Mouse (Mus musculus): Measurements from ENCODE around the gene Iqch.
"Not testable (repeated sequence)": the region's sequence is repeated elsewhere in the genome, so short reads cannot be mapped to it uniquely, and the experiment has no call there.

The Iqch gene

GRCm38 (mm10) chr9:63568314-63568713 lies 34.0 kb downstream of the Iqch start:
- no peak for DNase-seq (ENCODE audit: low read depth)

GRCm38 (mm10) chr9:63563436-63563835 lies 38.9 kb downstream of the Iqch start:
- no peak for DNase-seq (ENCODE audit: low read depth)

GRCm38 (mm10) chr9:63561931-63562330 lies 40.4 kb downstream of the Iqch start:
- DNase-seq (ENCODE audit: low read depth): no peak

- no peak for DNase-seq (ENCODE audit: low read depth)
Observed at GRCm38 (mm10) chr9:63556933-63557332, 45.4 kb downstream of the Iqch start.

GRCm38 (mm10) chr9:63556316-63556715 lies 46.0 kb downstream of the Iqch start:
- no peak for DNase-seq (ENCODE audit: low read depth)

GRCm38 (mm10) chr9:63555460-63555990 lies 46.8 kb downstream of the Iqch start:
- DNase-seq (ENCODE audit: low read depth): no peak

- no peak for DNase-seq (ENCODE audit: low read depth)
Observed at GRCm38 (mm10) chr9:63553628-63554027, 48.7 kb downstream of the Iqch start.

GRCm38 (mm10) chr9:63550701-63551100 lies 51.6 kb downstream of the Iqch start:
- not testable (repeated sequence) for DNase-seq (ENCODE audit: low read depth)

- no peak for DNase-seq (ENCODE audit: low read depth)
Observed at GRCm38 (mm10) chr9:63548966-63549365, 53.3 kb downstream of the Iqch start.

- no peak for DNase-seq (ENCODE audit: low read depth)
Observed at GRCm38 (mm10) chr9:63541926-63542325, 60.4 kb downstream of the Iqch start.

GRCm38 (mm10) chr9:63541301-63541700 lies 61.0 kb downstream of the Iqch start:
- DNase-seq (ENCODE audit: low read depth): no peak

- DNase-seq (ENCODE audit: low read depth): no peak
Observed at GRCm38 (mm10) chr9:63537489-63537888, 64.8 kb downstream of the Iqch start.

GRCm38 (mm10) chr9:63535042-63535441 lies 67.3 kb downstream of the Iqch start:
- no peak for DNase-seq (ENCODE audit: low read depth)

GRCm38 (mm10) chr9:63534371-63534780 lies 67.9 kb downstream of the Iqch start:
- DNase-seq (ENCODE audit: low read depth): no peak

- no peak for DNase-seq (ENCODE audit: low read depth)
Observed at GRCm38 (mm10) chr9:63532966-63533711, 69.2 kb downstream of the Iqch start.

GRCm38 (mm10) chr9:63523937-63524253 lies 78.4 kb downstream of the Iqch start:
- DNase-seq (ENCODE audit: low read depth): no peak

GRCm38 (mm10) chr9:63523251-63523936 lies 78.9 kb downstream of the Iqch start:
- no peak for DNase-seq (ENCODE audit: low read depth)

- no peak for DNase-seq (ENCODE audit: low read depth)
Observed at GRCm38 (mm10) chr9:63512851-63513250, 89.4 kb downstream of the Iqch start.

- no peak for DNase-seq (ENCODE audit: low read depth)
Observed at GRCm38 (mm10) chr9:63511034-63511433, 91.3 kb downstream of the Iqch start.

GRCm38 (mm10) chr9:63507110-63507509 lies 95.2 kb downstream of the Iqch start:
- no peak for DNase-seq (ENCODE audit: low read depth)

GRCm38 (mm10) chr9:63503890-63504289 lies 98.4 kb downstream of the Iqch start:
- DNase-seq (ENCODE audit: low read depth): no peak

- DNase-seq (ENCODE audit: low read depth): no peak
Observed at GRCm38 (mm10) chr9:63501516-63501915, 100.8 kb downstream of the Iqch start.

GRCm38 (mm10) chr9:63499912-63500311 lies 102.4 kb downstream of the Iqch start:
- DNase-seq (ENCODE audit: low read depth): no peak

Measured in induced T-regulatory cell, adult 2 months (primary cell).